Mouse (Mus musculus) adrenal gland, postnatal 36 days (tissue): ENCODE data around the gene Kif14. TPM values are rescaled to one million over a fixed set of nuclear protein-coding genes. Genes with fewer than 3 reads are reported as not detected.
A peak's percentile ranks its signal among the peaks of the same experiment; 100 is the strongest.

Source experiments
- DNase-seq, 2 experiments: peaks; one replicate each; pipeline ENCODE4 v3.0.0; 2021; ENCODE audit warnings: mixed read lengths in 1 of 2
- long read RNA-seq, 2 experiments: library from polyadenylated mRNA; stranded (forward); transcript quantifications; one replicate each; pipeline ENCODE4 v2.0.0; 2021; ENCODE audit warnings: borderline sequencing depth in 2 of 2
- total RNA-seq, 2 experiments: library from RNA; stranded (reverse); gene quantifications; 2 replicates each; pipeline ENCODE4 v1.2.3; 2021

Kif14 gene
- total RNA-seq = under 1 TPM; 0.73 to 0.79 TPM
- long read RNA-seq, experiment 1 = 0 reads
- long read RNA-seq, experiment 2 = 0 reads

- peak; percentile 97 to 99 for DNase-seq
These were observed at the start of gene Kif14 for GRCm38 (mm10) chr1:136466143-136466811. Kif14 (plus strand) TSS chr1:136466343.

GRCm38 (mm10) chr1:136418393-136418792 is 47.8 kb upstream of the Kif14 start:
- no peak for DNase-seq

GRCm38 (mm10) chr1:136427166-136427969 is 38.8 kb upstream of the Kif14 start:
- DNase-seq = no peak

- DNase-seq = no peak
These were observed 37.2 kb upstream of the Kif14 start for GRCm38 (mm10) chr1:136428981-136429380.

GRCm38 (mm10) chr1:136430126-136430818 is 35.9 kb upstream of the Kif14 start:
- DNase-seq = no peak

GRCm38 (mm10) chr1:136440741-136441140 is 25.4 kb upstream of the Kif14 start:
- no peak for DNase-seq

- DNase-seq = no peak
These were observed 23.3 kb upstream of the Kif14 start for GRCm38 (mm10) chr1:136442809-136443208.

GRCm38 (mm10) chr1:136444555-136445255 is 21.4 kb upstream of the Kif14 start:
- no peak for DNase-seq

- DNase-seq = no peak
These were observed 19.2 kb upstream of the Kif14 start for GRCm38 (mm10) chr1:136446933-136447332.

- peak in 1 of 2 experiments; percentile 11 for DNase-seq
These were observed 18.8 kb upstream of the Kif14 start for GRCm38 (mm10) chr1:136447338-136447737.

GRCm38 (mm10) chr1:136449541-136449940 is 16.6 kb upstream of the Kif14 start:
- DNase-seq = no peak

- no peak for DNase-seq
These were observed 15.9 kb upstream of the Kif14 start for GRCm38 (mm10) chr1:136450206-136450605.

- no peak for DNase-seq
These were observed 13.7 kb upstream of the Kif14 start for GRCm38 (mm10) chr1:136452421-136452820.

- no peak for DNase-seq
These were observed 10.2 kb upstream of the Kif14 start for GRCm38 (mm10) chr1:136455756-136456585.

- no peak for DNase-seq
These were observed 9.4 kb upstream of the Kif14 start for GRCm38 (mm10) chr1:136456741-136457140.

- no peak for DNase-seq
These were observed 8.7 kb upstream of the Kif14 start for GRCm38 (mm10) chr1:136457403-136457802.

- DNase-seq = peak in 1 of 2 experiments; percentile 13
These were observed 7.4 kb upstream of the Kif14 start for GRCm38 (mm10) chr1:136458691-136459245.

- DNase-seq = no peak
These were observed 3.7 kb upstream of the Kif14 start for GRCm38 (mm10) chr1:136462443-136462842.

- DNase-seq = no peak
These were observed 975 bp upstream of the Kif14 start for GRCm38 (mm10) chr1:136465168-136465567.

- DNase-seq = peak; percentile 25 to 40
These were observed 3.3 kb downstream of the Kif14 start for GRCm38 (mm10) chr1:136469408-136469807.

- no peak for DNase-seq
These were observed 4.3 kb downstream of the Kif14 start for GRCm38 (mm10) chr1:136470471-136470870.
